15 mouse cellular contexts compared by ENCODE assay signal in the genomic region with DNA sequence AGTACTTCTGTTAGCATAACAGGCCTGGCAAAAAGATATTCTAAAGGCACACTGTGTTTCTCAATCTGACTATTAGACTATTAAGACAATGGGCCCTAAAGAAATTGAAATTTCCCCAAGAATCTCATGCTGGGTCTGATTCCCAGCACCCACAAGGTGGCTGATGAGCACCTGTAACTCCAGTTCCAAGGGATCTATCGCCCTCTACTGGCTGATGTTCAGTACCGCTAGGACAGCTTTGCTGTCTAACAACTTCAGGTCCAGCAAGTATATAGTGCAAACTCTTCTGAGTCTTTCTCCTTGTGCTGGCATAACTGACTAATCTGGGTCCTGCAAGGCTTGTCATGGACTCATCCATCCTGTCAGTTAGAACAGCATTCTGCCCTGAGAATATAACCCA. TPM values are rescaled to one million over a fixed set of nuclear protein-coding genes. Genes with fewer than 3 reads are reported as not detected.
DNase-seq lines count a peak whose midpoint lies in the region; ATAC-seq and TF ChIP-seq lines count a peak whose summit lies in the region.
"Had no signal": no experiment of that assay in that cellular context is flagged by ENCODE, and none has a peak within 500 bp of the region (broad histone marks: within the 10 kb centered on the region; RNA-seq: fewer than 3 reads in every experiment).

No protein-coding gene starts in this region.

- H3K4me1 ChIP-seq in kidney, postnatal 0 days (replicated peaks; ENCODE audit: insufficient read depth, low read length), result no peaks in the 10 kb centered on the region
- no peaks in the 10 kb centered on the region for H3K4me1 ChIP-seq in kidney, embryonic 16.5 days (ENCODE audit: insufficient read depth, low read length)
- no peaks in the 10 kb centered on the region for H3K4me1 ChIP-seq in ES-Bruce4 (ENCODE audit: control insufficient read depth, insufficient read depth, low read length)
- H3K4me1 ChIP-seq: embryonic facial prominence, embryonic 15.5 days; forebrain, embryonic 15.5 days; hindbrain, embryonic 13.5 days had no signal

- no peak overlapping the region for H3K27ac ChIP-seq in kidney, postnatal 0 days
- H3K27ac ChIP-seq in kidney, embryonic 16.5 days (ENCODE audit: low read length), result no peak overlapping the region
- H3K27ac ChIP-seq in ES-Bruce4 (ENCODE audit: insufficient read depth, low read length), result no peak overlapping the region
- H3K27ac ChIP-seq: embryonic facial prominence, embryonic 15.5 days; forebrain, embryonic 15.5 days; heart, embryonic 13.5 days; hindbrain, embryonic 13.5 days had no signal

- no peaks in the 10 kb centered on the region for H3K9me3 ChIP-seq in kidney, postnatal 0 days (replicated peaks; ENCODE audit: low read length)
- 0 out of 2 replicates have a peak, but pooled peaks cover 4% of the 10 kb centered on the region for H3K9me3 ChIP-seq in kidney, embryonic 16.5 days (ENCODE audit: low read length)
- H3K9me3 ChIP-seq in ES-Bruce4 (replicated peaks; ENCODE audit: control insufficient read depth, insufficient read depth, low read length, poor library complexity, severe bottlenecking), result no peaks in the 10 kb centered on the region
- H3K9me3 ChIP-seq: embryonic facial prominence, embryonic 15.5 days; forebrain, embryonic 15.5 days; hindbrain, embryonic 13.5 days had no signal

- no peak for ATAC-seq in kidney, postnatal 0 days (replicated peaks; ENCODE audit: low FRiP score, low read depth)
- no peak for ATAC-seq in kidney, embryonic 16.5 days (ENCODE audit: low FRiP score, low TSS enrichment)
- ATAC-seq in erythroid progenitor cell, adult 5-6 weeks (replicated peaks; ENCODE audit: low FRiP score, poor library complexity, severe bottlenecking), result peak; percentile 15
- ATAC-seq: forebrain, embryonic 15.5 days had no signal

- no peak overlapping the region for H3K4me2 ChIP-seq in kidney, postnatal 0 days (ENCODE audit: low read length)
- no peak overlapping the region for H3K4me2 ChIP-seq in kidney, embryonic 16.5 days (replicated peaks; ENCODE audit: low read depth, low read length)
- H3K4me2 ChIP-seq: embryonic facial prominence, embryonic 15.5 days; forebrain, embryonic 15.5 days; heart, embryonic 13.5 days; hindbrain, embryonic 13.5 days had no signal

- no peak for TF ChIP-seq EP300 in ES-Bruce4 (IDR thresholded peaks at IDR 0.05; ENCODE audit: insufficient read depth, low read depth, low read length)

- WGBS in kidney, postnatal 0 days, result 95% methylated on average over 2 of the region's 2 CpGs
- WGBS in kidney, embryonic 16.5 days, result 84% methylated on average over 2 of the region's 2 CpGs

- H3K4me3 ChIP-seq in kidney, postnatal 0 days (replicated peaks; ENCODE audit: low read depth, low read length), result no peak overlapping the region
- H3K4me3 ChIP-seq in kidney, embryonic 16.5 days (ENCODE audit: low read length), result no peak overlapping the region
- no peak overlapping the region for H3K4me3 ChIP-seq in ES-Bruce4 (ENCODE audit: low read depth, low read length)
- H3K4me3 ChIP-seq: embryonic facial prominence, embryonic 15.5 days; forebrain, embryonic 15.5 days; heart, embryonic 13.5 days; hindbrain, embryonic 13.5 days had no signal

- peak; percentile 32; the same call in 1 of the 2 replicates for TF ChIP-seq CTCF in kidney, postnatal 0 days (IDR thresholded peaks at IDR 0.05; ENCODE audit: low read depth)
- peak; percentile 23 for TF ChIP-seq CTCF in ES-Bruce4 (IDR thresholded peaks at IDR 0.05; ENCODE audit: low read depth, low read length)

- H3K36me3 ChIP-seq in kidney, postnatal 0 days (ENCODE audit: insufficient read depth, low read length), result peaks cover 26% of the 10 kb centered on the region
- peaks cover 50% of the 10 kb centered on the region for H3K36me3 ChIP-seq in kidney, embryonic 16.5 days (ENCODE audit: insufficient read depth, low read length)
- peaks cover 3% of the 10 kb centered on the region; the same call in 1 of the 2 replicates for H3K36me3 ChIP-seq in ES-Bruce4 (ENCODE audit: control insufficient read depth, insufficient read depth, low read length, poor library complexity, severe bottlenecking)

- no peak for TF ChIP-seq POLR2A in ES-Bruce4 (IDR thresholded peaks at IDR 0.05; ENCODE audit: insufficient read depth, low read length)

- DNase-seq in kidney, postnatal 0 days (ENCODE audit: low spot score), result no peak
- peak; percentile 20 for DNase-seq in 416B (ENCODE audit: low read depth)
- DNase-seq in T-cell, adult 2 months (ENCODE audit: low spot score), result no peak
- DNase-seq in frontal cortex, postnatal 10 days (ENCODE audit: low spot score in 2 of 2), result no peak
- DNase-seq: cerebellum, adult 2 months; gastrocnemius, postnatal 36 days; kidney, adult 8-10 months; lung, adult 18-20 months had no signal

- no peaks in the 10 kb centered on the region for H3K27me3 ChIP-seq in kidney, postnatal 0 days (ENCODE audit: insufficient read depth, low read length)
- H3K27me3 ChIP-seq in kidney, embryonic 16.5 days (ENCODE audit: insufficient read depth, low read length), result no peaks in the 10 kb centered on the region
- no peaks in the 10 kb centered on the region for H3K27me3 ChIP-seq in ES-Bruce4 (ENCODE audit: control insufficient read depth, insufficient read depth, low read length, poor library complexity, severe bottlenecking)
- H3K27me3 ChIP-seq: embryonic facial prominence, embryonic 15.5 days; forebrain, embryonic 15.5 days; heart, embryonic 13.5 days; hindbrain, embryonic 13.5 days had no signal

- no peak overlapping the region for H3K9ac ChIP-seq in kidney, postnatal 0 days (ENCODE audit: low read depth, low read length)
- H3K9ac ChIP-seq in kidney, embryonic 16.5 days (replicated peaks; ENCODE audit: low read length), result no peak overlapping the region
- H3K9ac ChIP-seq in ES-Bruce4 (ENCODE audit: low read depth, poor library complexity, severe bottlenecking), result no peak overlapping the region
- H3K9ac ChIP-seq: embryonic facial prominence, embryonic 15.5 days; forebrain, embryonic 15.5 days; heart, embryonic 13.5 days; hindbrain, embryonic 13.5 days had no signal

RNA-seq across cellular contexts. Expression of a gene that starts 22.5 kb away (rescaled TPM):
- 8.2 and 9.4 TPM in 2 replicates for polyA plus RNA-seq in kidney, postnatal 0 days (2015; fragmentation: Nextera tagmentation; extraction: Ambion mirVana)
- polyA plus RNA-seq in kidney, embryonic 16.5 days (2015; fragmentation: Nextera tagmentation; extraction: Ambion mirVana), result 7.3 and 8.2 TPM in 2 replicates
- polyA plus RNA-seq in ES-Bruce4 (2011; ENCODE audit: insufficient read depth, insufficient read length, low read depth, missing spikeins), result 14.1 and 15.0 TPM in 2 replicates
- 21.6 and 37.3 TPM in 2 replicates for total RNA-seq in erythroid progenitor cell, adult 5-6 weeks (2015; ENCODE audit: low replicate concordance)
- total RNA-seq in erythroid progenitor cell, adult 5-6 weeks (2017; ENCODE audit: low replicate concordance), result 5.9 and 8.7 TPM in 2 replicates
